Mouse (Mus musculus) testis, postnatal 14 days (tissue): ENCODE measurements around the gene Slc25a24.

Experiments
- DNase-seq: peaks from one replicate; pipeline ENCODE4 v3.0.0; 2021; ENCODE audit warnings: low spot score

Gene Slc25a24

GRCm38 (mm10) chr3:109169121-109169520 is 46.2 kb downstream of the Slc25a24 start:
- no peak for DNase-seq

- peak; percentile 25 for DNase-seq
Measured at GRCm38 (mm10) chr3:109171070-109171778, 48.3 kb downstream of the Slc25a24 start.

GRCm38 (mm10) chr3:109174394-109174793 is 51.4 kb downstream of the Slc25a24 start:
- DNase-seq, result no peak

- no peak for DNase-seq
Measured at GRCm38 (mm10) chr3:109178705-109179104, 55.8 kb downstream of the Slc25a24 start.

- no peak for DNase-seq
Measured at GRCm38 (mm10) chr3:109179528-109180076, 56.7 kb downstream of the Slc25a24 start.

- no peak for DNase-seq
Measured at GRCm38 (mm10) chr3:109196166-109196565, 73.2 kb downstream of the Slc25a24 start.

GRCm38 (mm10) chr3:109199280-109199679 is 76.3 kb downstream of the Slc25a24 start:
- DNase-seq, result no peak

GRCm38 (mm10) chr3:109212322-109212721 is 89.4 kb downstream of the Slc25a24 start:
- no peak for DNase-seq

GRCm38 (mm10) chr3:109216352-109216751 is 93.4 kb downstream of the Slc25a24 start:
- no peak for DNase-seq
